Mouse (Mus musculus) liver, embryonic 14.5 days (tissue): Measurements from ENCODE around the gene Hist1h2ab.

Experiments
- CTCF ChIP-seq: IDR thresholded peaks from 2 replicates; pipeline ENCODE4 v1.5.1; 2016; ENCODE audit warnings: antibody characterized with exemption, low read depth, control low read depth
- EP300 ChIP-seq: IDR thresholded peaks from 2 replicates; pipeline ENCODE4 v1.6.1; 2016; ENCODE audit warnings: antibody characterized with exemption, low read depth

DNA sequence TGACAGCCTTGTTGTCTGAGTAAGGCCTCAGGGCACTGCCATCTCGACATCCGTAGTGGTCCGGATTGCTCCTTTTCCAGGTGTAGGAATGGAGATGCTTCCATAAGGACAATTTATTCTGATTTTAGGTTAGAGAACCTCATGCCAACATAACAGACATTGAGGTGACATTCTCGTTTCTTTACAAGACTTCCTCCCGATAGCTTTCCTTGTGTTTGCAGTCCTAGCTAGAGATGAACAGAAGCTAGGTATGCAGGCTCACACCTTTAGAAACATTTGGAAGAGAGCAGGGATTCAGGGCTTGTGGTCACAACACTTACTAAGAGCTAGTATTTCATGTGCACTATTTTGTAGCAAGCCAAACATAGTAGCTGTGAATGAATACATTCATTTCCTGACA, 7.7 kb upstream of the Hist1h2ab start:
- TF ChIP-seq EP300 (no peak), CTCF (no peak)
